Mouse (Mus musculus): Measurements from ENCODE around the gene Adamtsl5. TPM values are rescaled to one million over a fixed set of nuclear protein-coding genes. Genes with fewer than 3 reads are reported as not detected.

Adamtsl5 gene
- polyA plus RNA-seq, 1 experiment from 2014 or later: 0.48 TPM

DNA sequence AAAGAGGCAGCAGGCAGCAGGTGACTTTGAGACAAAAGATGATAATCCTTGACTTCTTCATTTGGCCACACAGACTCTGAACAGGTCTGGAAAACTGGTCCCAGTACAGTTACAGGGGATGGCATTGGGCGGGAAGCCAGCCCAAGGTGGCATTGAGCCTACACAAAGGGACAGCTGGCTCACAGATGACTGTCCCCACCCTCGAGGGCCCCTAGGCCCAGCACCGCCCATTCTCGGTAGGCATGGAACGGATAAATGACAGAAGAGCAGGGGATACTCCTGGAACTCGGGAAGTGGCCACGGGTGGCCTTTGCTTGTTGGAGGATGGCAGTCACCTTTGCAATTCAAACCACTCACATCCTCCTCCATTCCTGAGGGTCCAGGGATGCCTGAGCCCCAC is 37.1 kb upstream of the Adamtsl5 start:
- Histone ChIP-seq H3K27ac (replicated peaks) (peak overlapping the region; percentile 99), H3K36me3 (peaks cover 59% of the 10 kb centered on the region), H3K9me3 (replicated peaks) (no peaks in the 10 kb centered on the region), H3K4me1 (peaks cover 57% of the 10 kb centered on the region), H3K27me3 (ENCODE audit: low read depth, poor library complexity, severe bottlenecking) (no peaks in the 10 kb centered on the region), H3K4me3 (peak overlapping the region; percentile 99)
- no peak for DNase-seq (ENCODE audit: low spot score)
- WGBS: 17% methylated on average over 7 of the region's 7 CpGs

DNA sequence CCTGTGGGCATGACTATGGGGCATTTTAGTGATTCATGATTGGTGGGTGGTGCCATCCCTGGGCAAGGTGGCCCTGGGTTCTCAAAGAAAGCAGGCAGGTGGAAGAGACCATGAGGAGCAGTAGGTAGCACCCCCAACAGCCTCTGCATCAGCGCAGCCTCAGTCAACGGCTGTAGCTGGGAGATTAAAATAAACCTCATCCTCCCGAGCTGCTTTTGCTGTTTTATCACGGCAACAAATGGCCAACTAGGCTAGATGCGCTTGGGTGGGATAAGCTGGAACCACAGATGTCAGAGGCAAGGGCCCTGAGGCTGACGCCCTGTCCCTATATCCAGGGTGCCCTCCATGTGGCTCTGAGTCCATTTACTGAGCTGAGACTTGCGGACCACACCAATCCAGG is 36.5 kb upstream of the Adamtsl5 start:
- 82% methylated on average over 7 of the region's 7 CpGs for WGBS
- Histone ChIP-seq H3K27me3 (ENCODE audit: low read depth, poor library complexity, severe bottlenecking) (no peaks in the 10 kb centered on the region), H3K4me3 (peak overlapping the region; percentile 99), H3K36me3 (peaks cover 59% of the 10 kb centered on the region), H3K27ac (replicated peaks) (peak overlapping the region; percentile 99), H3K9me3 (replicated peaks) (no peaks in the 10 kb centered on the region), H3K4me1 (peaks cover 57% of the 10 kb centered on the region)
- no peak for DNase-seq (ENCODE audit: low spot score)

DNA sequence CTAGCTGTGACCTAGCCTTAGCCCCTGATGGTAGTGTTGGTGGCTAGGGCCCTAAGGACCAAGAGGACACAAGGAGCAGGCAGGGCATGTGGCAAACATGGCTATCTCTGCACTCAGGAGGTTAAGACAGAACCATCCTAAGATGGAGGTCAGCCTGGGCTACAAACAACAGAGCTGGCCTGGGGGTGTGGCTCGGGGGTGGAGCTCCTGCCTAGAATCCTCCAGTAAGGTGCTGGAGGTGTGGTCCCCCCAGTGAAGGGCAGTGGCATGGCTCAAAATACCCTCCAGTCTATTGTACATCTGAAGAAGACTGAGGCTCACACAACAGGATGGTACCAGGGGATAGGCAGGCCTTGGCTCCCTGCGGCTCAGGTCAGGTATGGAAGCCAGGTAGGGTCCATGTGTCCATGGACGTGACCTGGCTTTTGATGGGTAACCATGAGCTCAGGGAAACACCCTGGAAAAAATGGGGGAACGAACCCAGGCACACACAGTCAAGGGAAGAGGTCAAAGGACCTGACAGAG is 36.0 kb upstream of the Adamtsl5 start:
- Histone ChIP-seq H3K9me3 (replicated peaks) (no peaks in the 10 kb centered on the region), H3K36me3 (peaks cover 63% of the 10 kb centered on the region), H3K4me1 (peaks cover 57% of the 10 kb centered on the region), H3K27me3 (ENCODE audit: low read depth, poor library complexity, severe bottlenecking) (no peaks in the 10 kb centered on the region), H3K27ac (replicated peaks) (peak overlapping the region; percentile 99), H3K4me3 (peak overlapping the region; percentile 99)
- no peak for DNase-seq (ENCODE audit: low spot score)
- WGBS: 84% methylated on average over 4 of the region's 4 CpGs

DNA sequence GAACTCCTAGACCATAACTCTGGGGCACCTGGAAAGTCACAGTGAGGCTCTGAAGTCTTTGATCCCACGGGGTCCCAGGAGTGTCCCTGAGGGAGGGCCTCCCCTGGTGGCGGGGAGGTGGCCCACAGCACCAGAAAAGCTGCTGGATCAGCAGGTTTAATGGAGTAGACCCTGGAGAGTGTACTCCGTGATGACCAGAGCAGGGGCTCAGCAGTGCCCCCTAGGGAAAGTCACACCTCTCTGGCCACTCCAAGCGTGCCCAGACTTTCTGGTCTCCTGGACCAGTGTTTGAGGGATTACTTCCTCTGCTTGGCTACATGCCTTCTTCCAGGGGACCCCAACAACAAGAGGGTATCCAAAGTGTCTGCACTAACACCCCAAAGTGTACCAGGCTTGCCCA is 35.2 kb upstream of the Adamtsl5 start:
- 73% methylated on average over 4 of the region's 4 CpGs for WGBS
- H3K36me3 ChIP-seq: peaks cover 64% of the 10 kb centered on the region
- no peak overlapping the region for H3K27ac ChIP-seq (replicated peaks)
- H3K4me1 ChIP-seq: peaks cover 51% of the 10 kb centered on the region
- H3K9me3 ChIP-seq (replicated peaks): no peaks in the 10 kb centered on the region
- DNase-seq (ENCODE audit: low spot score): no peak
- no peaks in the 10 kb centered on the region for H3K27me3 ChIP-seq (ENCODE audit: low read depth, poor library complexity, severe bottlenecking)
- H3K4me3 ChIP-seq: peak overlapping the region; percentile 99

DNA sequence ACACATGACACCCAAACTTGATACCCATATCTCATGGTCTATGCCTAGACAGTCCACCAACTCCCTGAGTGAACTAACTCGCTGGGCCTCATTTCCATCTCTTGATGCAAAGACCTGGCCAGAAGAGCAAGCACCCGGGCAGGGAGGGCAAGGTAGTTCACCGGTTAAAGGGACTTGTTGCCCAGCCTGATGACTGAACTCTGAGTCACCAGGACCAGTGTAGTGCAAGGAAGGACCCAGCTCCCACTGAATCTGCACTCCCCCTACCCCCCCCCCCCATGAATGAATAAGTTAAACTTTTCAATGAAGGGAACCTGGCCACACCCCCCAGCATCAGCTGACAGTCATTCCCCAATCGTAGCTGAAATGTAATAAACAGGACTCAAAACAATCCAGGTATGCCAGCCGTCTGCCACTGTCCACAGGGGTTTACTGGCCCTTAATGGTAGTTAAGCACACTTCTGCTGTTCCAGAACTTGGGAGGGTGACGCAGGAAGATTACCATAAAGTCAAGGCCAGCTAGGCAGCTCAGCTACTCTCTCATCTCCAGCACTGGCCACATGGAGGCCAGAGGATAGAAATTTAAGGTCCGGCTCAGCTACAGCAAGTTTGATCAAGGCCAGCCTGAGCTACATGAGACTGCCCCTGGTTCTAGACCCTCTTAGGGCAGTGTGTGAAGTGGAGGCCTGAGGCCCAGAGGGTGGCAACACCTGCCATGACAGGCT is 34.6 kb upstream of the Adamtsl5 start:
- Histone ChIP-seq H3K9me3 (replicated peaks) (no peaks in the 10 kb centered on the region), H3K27me3 (ENCODE audit: low read depth, poor library complexity, severe bottlenecking) (no peaks in the 10 kb centered on the region), H3K27ac (replicated peaks) (no peak overlapping the region), H3K4me3 (peak overlapping the region; percentile 99; the same call in 1 of the 2 replicates), H3K4me1 (peaks cover 45% of the 10 kb centered on the region), H3K36me3 (peaks cover 64% of the 10 kb centered on the region)
- no peak for DNase-seq (ENCODE audit: low spot score)
- 92% methylated on average over 7 of the region's 7 CpGs for WGBS

DNA sequence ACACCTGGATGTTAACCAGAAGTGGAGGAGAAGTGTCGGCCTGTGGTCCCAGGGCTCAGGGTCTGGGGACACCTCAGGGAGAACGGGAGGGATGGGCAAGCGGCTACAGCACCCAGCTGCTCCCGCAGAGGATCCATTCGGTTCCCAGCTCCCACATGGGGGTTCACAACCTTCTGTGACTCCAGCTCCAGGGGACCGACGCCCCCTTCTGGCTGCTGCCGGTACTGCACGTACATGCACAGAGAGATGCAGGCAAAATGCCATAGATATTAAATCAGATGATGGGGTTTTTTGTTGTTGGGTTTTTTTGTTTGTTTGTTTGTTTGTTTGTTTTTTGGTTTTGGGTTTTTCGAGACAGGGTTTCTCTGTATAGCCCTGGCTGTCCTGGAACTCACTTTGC is 29.5 kb upstream of the Adamtsl5 start:
- DNase-seq (ENCODE audit: low spot score): no peak
- no peak overlapping the region; the same call in 1 of the 2 replicates for H3K4me3 ChIP-seq
- no peak overlapping the region for H3K27ac ChIP-seq (replicated peaks)
- peaks cover 1% of the 10 kb centered on the region for H3K27me3 ChIP-seq (ENCODE audit: low read depth, poor library complexity, severe bottlenecking)
- H3K4me1 ChIP-seq: peaks cover 7% of the 10 kb centered on the region
- H3K9me3 ChIP-seq (replicated peaks): no peaks in the 10 kb centered on the region
- WGBS: 53% methylated on average over 10 of the region's 10 CpGs
- H3K36me3 ChIP-seq: peaks cover 36% of the 10 kb centered on the region

DNA sequence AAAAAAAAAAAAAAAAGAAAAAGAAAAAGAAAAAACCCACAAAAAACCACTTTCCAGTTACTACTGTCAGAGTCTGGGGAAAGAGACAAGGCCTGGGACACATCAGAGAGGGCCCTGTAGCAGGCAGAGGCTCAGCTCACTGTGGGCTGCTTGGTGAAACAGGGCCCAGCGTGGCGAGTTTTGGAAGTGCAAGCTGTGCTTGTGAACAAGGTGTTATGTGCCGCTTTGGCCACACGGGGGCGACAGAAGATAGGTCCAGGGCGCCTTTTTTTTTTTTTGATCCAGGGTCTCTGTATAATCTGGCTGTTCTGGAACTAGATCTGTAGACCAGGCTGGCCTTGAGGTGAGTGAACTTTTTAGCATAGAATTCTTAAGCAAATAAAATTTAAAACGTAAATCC is 27.9 kb upstream of the Adamtsl5 start:
- no peaks in the 10 kb centered on the region for H3K9me3 ChIP-seq (replicated peaks)
- no peak overlapping the region for H3K4me3 ChIP-seq
- 2% methylated on average over 7 of the region's 7 CpGs for WGBS
- no peak overlapping the region for H3K27ac ChIP-seq (replicated peaks)
- H3K27me3 ChIP-seq (ENCODE audit: low read depth, poor library complexity, severe bottlenecking): peaks cover 10% of the 10 kb centered on the region
- DNase-seq (ENCODE audit: low spot score): peak; percentile 94
- peaks cover 21% of the 10 kb centered on the region for H3K36me3 ChIP-seq
- peaks cover 17% of the 10 kb centered on the region for H3K4me1 ChIP-seq

DNA sequence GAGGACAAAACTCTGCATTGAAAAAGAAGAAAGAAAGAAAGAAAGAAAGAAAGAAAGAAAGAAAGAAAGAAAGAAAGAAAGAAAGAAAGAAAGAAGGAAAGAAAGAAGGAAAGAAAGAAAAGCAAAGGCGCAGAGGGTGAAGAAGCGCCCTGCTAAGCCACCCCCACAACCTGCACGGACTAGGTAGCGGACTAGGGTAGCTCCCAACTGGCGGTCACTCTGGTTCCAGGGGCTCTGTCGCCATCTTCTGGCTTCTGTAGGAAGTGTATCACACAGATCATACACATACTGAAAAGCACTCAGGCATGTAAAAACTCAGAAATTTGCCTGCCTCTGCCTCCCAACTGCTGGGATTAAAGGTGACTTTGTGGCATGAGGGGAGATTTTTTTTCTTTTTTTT is 25.9 kb upstream of the Adamtsl5 start:
- Histone ChIP-seq H3K4me3 (no peak overlapping the region), H3K27me3 (ENCODE audit: low read depth, poor library complexity, severe bottlenecking) (peaks cover 10% of the 10 kb centered on the region), H3K27ac (replicated peaks) (no peak overlapping the region), H3K36me3 (no peaks in the 10 kb centered on the region; the same call in 1 of the 2 replicates), H3K4me1 (peaks cover 14% of the 10 kb centered on the region), H3K9me3 (replicated peaks) (no peaks in the 10 kb centered on the region)
- DNase-seq (ENCODE audit: low spot score): peak; percentile 58
- WGBS: 24% methylated on average over 6 of the region's 6 CpGs

DNA sequence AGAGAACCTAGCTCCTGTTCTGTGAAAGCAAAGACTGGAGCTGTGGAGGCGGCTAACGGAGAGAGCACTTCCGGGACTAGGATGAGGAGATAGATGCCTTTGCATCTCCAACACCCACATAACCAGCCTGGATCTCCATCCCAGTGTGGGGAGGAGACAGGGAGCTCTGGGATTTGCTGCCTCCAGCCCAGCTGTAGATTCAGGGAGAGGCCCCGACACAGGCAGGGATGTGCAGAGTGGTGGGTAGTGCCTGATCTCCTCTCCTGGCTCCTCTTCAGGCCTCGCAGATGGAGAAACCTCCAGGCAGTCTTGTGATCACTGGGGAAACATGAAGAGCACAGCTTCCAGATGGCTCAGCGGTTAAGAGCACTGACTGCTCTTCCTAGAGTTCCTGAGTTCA is 24.5 kb upstream of the Adamtsl5 start:
- Histone ChIP-seq H3K36me3 (no peaks in the 10 kb centered on the region), H3K9me3 (replicated peaks) (peaks cover 7% of the 10 kb centered on the region), H3K4me3 (peak overlapping the region; percentile 20; the same call in 1 of the 2 replicates), H3K27ac (replicated peaks) (no peak overlapping the region), H3K4me1 (peaks cover 14% of the 10 kb centered on the region), H3K27me3 (ENCODE audit: low read depth, poor library complexity, severe bottlenecking) (peaks cover 16% of the 10 kb centered on the region)
- DNase-seq (ENCODE audit: low spot score): no peak
- 85% methylated on average over 6 of the region's 6 CpGs for WGBS

DNA sequence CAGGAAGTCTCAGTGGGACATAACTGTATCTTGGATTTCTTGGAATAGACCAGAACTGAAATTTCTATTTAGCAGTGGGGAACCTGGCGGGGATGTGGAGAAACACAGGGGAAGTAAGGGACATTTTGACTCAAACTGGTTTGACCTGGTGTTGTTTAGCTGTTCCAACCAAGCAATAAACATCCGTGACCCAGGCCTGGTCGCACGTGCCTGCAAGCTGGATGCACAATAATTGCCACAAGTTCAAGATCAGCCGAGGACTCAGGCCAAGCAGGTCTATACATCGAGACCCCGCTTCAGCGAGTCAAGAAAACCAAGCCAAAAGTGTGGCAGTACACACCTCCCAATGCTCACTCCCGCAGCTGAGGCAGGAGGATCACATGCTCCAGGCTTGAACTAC is 23.8 kb upstream of the Adamtsl5 start:
- Histone ChIP-seq H3K4me3 (peak overlapping the region; percentile 32), H3K27ac (replicated peaks) (0 out of 2 replicates have a peak overlapping the region, but pooled peaks have one; percentile 49), H3K9me3 (replicated peaks) (peaks cover 7% of the 10 kb centered on the region), H3K27me3 (ENCODE audit: low read depth, poor library complexity, severe bottlenecking) (peaks cover 22% of the 10 kb centered on the region), H3K4me1 (peaks cover 14% of the 10 kb centered on the region), H3K36me3 (no peaks in the 10 kb centered on the region)
- DNase-seq (ENCODE audit: low spot score): no peak
- 56% methylated on average over 9 of the region's 9 CpGs for WGBS

DNA sequence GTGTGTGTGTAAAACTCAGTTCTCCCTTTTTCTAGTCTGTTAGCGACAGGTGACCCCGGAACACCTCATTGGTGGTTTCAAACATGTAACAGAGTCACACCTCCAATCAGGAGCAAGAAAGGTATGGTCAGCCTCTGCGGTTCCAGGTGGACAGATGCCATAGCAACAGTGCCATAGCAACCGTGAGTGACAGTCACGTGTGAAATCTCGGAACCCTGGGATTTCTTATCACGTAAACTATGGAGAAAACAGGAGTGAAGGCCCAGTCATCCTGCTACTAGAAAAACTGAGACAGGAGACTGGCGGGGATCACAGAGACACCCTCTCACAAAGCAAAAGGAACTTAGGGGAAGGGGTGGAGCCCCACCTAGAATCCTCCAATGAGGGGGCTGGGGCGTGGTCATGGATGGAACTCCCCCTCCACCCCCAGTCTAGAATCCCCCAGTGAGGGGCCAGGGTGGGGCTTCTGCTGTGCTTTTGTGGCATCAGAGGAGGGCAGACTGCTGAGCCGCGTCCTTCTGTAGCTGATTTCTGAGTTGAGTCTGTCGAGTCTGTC is 23.3 kb upstream of the Adamtsl5 start:
- H3K36me3 ChIP-seq: no peaks in the 10 kb centered on the region
- H3K4me1 ChIP-seq: peaks cover 14% of the 10 kb centered on the region
- peak overlapping the region; percentile 32 for H3K4me3 ChIP-seq
- peak; percentile 61 for DNase-seq (ENCODE audit: low spot score)
- WGBS: 3% methylated on average over 12 of the region's 12 CpGs
- peaks cover 27% of the 10 kb centered on the region for H3K27me3 ChIP-seq (ENCODE audit: low read depth, poor library complexity, severe bottlenecking)
- peaks cover 7% of the 10 kb centered on the region for H3K9me3 ChIP-seq (replicated peaks)
- H3K27ac ChIP-seq (replicated peaks): peak overlapping the region; percentile 49

DNA sequence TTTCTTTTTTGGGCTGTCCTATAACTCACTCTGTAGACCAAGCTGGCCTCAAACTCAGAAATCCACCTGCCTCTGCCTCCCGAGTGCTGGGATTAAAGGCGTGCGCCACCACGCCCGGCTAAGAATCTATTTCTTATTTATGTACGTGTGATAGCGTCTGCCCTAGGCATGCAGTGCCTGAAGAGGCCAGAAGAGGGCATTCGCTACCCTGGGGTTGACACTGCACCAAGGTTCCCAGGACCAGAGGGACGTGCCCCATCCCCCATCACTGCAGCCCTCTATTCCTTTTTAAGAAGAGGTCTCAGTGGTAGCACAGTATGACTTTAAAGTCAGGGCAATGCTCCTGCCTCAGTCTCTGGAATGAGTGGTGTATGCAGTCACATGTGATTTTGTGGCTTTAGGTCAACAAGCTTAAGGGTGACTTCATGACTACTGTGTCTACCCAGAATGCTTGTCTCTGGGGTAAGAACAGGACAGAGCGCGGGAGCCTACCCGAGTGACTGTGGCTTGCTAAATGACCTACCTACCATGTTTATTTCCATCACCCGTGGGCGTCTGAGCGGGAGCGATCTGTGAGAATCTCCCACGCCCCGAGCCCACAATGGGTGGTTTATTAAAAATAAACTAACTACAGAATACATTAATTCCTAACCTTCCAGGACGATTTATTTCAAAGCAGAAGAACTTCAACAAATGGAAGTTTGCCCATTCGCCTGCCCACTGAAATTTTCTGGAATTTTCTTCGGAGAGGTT is 22.0 kb upstream of the Adamtsl5 start:
- Histone ChIP-seq H3K9me3 (replicated peaks) (peaks cover 7% of the 10 kb centered on the region), H3K27me3 (ENCODE audit: low read depth, poor library complexity, severe bottlenecking) (peaks cover 28% of the 10 kb centered on the region), H3K36me3 (no peaks in the 10 kb centered on the region), H3K4me3 (no peak overlapping the region), H3K4me1 (peaks cover 14% of the 10 kb centered on the region), H3K27ac (replicated peaks) (no peak overlapping the region)
- 82% methylated on average over 21 of the region's 21 CpGs for WGBS
- no peak for DNase-seq (ENCODE audit: low spot score)
